Mouse (Mus musculus) thymus, postnatal 14 days (tissue): ENCODE data around the gene Dgkk.
"Not testable (repeated sequence)": the region's sequence is repeated elsewhere in the genome, so short reads cannot be mapped to it uniquely, and the experiment has no call there.

ENCODE experiments used
- DNase-seq: peaks from one replicate; pipeline ENCODE4 v3.0.0; 2021

Gene Dgkk

DNA sequence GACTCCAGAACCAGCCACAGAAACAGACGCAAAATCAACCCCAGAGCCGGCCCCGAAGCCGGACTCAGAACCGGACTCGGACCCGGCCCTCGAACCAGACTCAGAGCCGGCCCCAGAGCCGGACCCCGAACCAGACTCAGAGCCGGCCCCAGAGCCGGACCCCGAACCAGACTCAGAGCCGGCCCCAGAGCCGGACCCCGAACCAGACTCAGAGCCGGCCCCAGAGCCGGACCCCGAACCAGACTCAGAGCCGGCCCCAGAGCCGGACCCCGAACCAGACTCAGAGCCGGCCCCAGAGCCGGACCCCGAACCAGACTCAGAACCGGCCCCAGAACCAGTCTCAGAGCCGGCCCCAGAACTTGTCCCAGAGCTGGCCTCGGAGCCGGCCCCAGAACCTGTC is at the start of gene Dgkk:
Gene Dgkk, plus strand, starts transcription at position 301 of the 400 bp plus-strand sequence.
- not testable (repeated sequence) for DNase-seq

DNA sequence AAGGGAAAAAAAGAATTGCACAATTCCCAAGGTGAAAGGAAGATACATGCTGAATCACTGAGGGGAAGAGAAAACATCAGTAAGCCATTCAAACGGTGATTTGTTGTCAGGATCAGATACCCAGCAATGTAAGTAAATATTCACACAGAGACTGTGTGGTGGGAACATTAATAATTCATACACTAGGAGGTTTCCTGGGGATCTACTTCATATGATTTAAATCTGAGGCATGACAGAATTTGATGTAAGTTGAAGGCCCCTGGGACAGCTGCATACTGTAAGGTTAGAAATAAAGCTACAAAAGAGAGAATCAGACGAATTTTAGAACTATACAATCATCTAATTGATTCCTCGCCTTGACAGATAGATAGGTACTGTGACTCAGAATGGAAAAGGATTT is 45.1 kb upstream of the Dgkk start:
- no peak for DNase-seq

DNA sequence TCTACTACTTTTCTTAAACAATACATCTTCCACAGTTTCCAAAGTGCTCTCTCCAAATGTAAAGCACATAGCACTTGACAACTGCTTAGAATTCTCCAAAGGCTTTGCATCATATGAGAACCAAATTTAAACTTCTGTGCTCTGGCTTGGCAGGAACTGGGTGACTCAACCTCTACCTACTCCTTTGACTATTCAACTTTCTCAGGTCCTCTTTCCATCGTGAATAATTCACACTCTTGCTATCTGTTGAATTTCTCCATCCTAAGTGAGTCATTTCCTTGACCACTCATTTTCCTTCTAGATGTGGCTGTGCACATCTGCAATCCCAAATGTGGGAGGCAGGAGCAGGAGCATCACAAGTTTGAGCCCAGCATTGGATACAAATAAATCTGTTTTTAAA is 28.4 kb upstream of the Dgkk start:
- no peak for DNase-seq

DNA sequence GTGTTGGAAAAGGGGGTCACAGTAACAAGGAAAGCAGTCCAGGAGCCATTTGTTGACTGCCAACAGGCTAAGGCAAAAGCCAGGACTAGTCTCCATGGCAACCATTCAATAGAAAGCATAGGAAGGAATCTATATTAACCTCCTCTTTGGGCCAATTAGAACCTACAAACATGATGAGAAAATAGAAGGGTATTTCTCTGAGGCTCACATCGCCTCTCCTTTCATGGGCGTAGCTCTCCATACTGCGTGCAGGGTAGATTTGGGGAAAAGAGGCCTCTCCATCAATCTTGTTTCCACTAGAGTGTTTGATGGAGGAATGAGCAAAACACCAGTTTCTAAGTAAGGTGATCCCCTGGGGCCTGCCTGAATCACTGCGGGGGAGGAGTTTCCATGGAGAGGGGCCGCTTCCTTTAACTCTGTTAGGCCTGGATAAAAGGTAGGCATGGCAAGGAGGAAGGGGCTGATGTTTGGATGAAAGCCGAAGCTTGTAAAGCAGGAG is 27.5 kb upstream of the Dgkk start:
- DNase-seq = no peak

DNA sequence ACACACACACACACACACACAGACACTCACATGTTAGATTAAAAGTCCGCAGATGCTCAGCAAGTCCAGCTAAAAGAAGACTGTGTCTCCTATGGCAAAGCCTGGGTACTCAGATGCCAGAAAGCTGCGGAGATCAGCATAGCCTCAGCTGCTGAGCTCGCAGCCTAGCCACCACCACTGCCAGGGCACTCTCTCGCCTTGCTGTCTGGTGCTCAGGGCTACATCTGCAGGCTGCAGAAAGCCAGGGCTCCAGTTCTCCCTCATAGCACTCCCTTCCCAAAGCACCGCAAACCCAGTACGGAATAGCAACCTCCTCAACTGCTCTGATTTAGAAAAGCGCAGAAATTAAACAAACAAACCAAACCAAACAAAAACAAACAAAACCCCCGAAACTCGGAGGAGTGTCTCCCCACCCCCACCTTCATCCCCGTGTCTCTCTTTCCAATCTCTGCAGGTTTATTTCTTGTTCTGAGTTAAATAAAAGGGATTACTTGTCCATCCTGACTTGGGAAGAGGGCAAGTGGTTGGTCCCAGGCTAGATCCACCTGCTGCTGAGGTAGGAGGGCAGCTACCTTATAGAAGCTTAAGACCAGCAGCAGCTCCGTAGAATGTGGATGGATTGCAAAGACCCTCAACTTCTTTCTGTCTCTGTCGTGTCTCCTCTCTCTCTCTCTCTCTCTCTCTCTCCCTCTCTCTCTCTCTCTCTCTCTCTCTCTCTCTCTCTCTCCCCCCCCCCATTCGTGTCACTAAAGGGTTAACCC is 1.4 kb upstream of the Dgkk start:
- DNase-seq = no peak

GRCm38 (mm10) chrX:6778250-6778637 is 862 bp upstream of the Dgkk start:
- DNase-seq = peak; percentile 2

- no peak for DNase-seq
These were observed 948 bp downstream of the Dgkk start for GRCm38 (mm10) chrX:6779969-6780539.

- no peak for DNase-seq
These were observed 53.4 kb downstream of the Dgkk start for GRCm38 (mm10) chrX:6832553-6832952.

DNA sequence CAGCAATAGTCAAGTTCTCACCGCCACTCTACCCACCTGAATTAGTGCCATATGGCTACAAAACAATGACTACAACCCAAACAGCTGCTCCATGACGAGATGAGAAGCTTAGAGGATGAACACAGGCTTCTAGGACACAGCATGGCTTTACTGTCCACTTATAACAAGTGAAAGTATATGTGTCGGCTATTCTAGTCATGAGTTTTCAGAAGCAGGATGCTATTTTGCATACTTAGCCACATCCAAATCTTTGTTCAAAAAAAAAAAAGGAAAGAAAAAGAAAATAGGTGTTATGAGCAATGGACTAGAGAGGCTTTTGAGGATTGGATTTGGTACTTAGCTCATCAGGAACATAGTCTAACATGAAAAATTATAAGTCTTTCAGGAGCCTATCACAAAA is 74.4 kb downstream of the Dgkk start:
- no peak for DNase-seq

DNA sequence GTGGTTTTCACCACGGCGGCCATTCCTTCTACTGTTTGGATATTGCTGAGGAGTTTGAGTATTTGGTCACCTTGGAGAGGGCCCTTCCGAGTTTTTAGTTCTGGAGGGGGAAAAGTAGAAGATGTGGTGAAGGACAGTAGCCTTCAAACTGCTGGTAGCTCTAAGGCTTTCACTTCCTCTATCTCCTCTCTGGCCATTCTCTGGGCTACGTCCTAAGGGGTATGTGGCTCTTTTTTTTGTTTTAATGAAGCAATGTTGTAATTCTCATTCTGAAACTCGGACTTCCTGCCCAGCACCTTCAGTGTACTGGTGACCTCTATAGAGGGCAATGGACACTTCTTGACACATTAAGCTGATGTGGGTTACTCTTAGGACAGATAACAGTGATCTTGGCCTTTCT is 75.0 kb downstream of the Dgkk start:
- DNase-seq = no peak

- DNase-seq = no peak
These were observed 114.8 kb downstream of the Dgkk start for GRCm38 (mm10) chrX:6893933-6894332.

- peak; percentile 2 for DNase-seq
These were observed 131.9 kb downstream of the Dgkk start for GRCm38 (mm10) chrX:6911047-6911446.

- DNase-seq = peak; percentile 19
These were observed 143.1 kb downstream of the Dgkk start for GRCm38 (mm10) chrX:6922165-6922564.

DNA sequence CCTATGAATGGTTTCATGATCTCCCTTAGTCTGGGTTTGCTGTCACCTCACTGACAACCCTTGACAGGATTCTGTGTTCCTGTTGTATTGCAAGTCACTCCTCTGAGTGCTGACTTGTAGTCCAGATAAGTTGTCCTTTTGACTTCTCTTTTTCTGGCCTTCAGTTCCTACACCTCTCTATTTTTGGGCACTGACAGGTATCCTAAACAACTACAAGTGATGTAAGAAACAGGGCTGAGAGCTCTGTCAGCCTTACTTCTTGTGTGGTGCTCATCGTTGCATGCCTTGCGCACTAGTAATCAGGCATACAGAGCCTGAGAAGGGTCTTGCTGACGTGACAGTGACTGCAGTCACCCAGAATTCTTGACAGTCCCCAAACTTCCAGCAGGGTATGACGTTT is 147.1 kb downstream of the Dgkk start:
- no peak for DNase-seq

GRCm38 (mm10) chrX:6968598-6968997 is 189.5 kb downstream of the Dgkk start:
- peak; percentile 8 for DNase-seq

DNA sequence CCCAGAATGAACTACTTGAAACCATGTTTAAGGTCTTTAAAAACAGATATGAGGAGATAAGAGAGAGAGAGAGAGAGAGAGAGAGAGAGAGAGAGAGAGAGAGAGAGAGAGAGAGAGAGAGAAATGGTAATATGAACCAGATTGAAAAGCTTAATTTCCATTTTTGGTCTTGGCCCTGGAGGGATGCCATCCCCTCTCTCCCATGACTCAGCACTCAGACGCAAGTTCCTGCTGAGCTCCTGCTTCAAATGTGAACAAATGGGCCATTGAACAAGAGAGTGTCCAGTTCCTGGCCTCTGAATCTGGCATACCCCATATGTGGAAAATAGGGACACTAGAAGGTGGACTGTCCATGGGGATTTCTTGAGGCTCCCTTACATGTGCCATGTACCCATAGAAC is 192.8 kb downstream of the Dgkk start:
- no peak for DNase-seq

- not testable (repeated sequence) for DNase-seq
These were observed 204.8 kb downstream of the Dgkk start for GRCm38 (mm10) chrX:6983916-6984315.
